Mouse (Mus musculus): ENCODE measurements at regions not wholly inside any gene's neighbourhood (a gene's known extent, or its start where the extent isn't known, plus 50 kb on each side); places are given as distances from the start of the nearest gene placed in this dataset.

DNA sequence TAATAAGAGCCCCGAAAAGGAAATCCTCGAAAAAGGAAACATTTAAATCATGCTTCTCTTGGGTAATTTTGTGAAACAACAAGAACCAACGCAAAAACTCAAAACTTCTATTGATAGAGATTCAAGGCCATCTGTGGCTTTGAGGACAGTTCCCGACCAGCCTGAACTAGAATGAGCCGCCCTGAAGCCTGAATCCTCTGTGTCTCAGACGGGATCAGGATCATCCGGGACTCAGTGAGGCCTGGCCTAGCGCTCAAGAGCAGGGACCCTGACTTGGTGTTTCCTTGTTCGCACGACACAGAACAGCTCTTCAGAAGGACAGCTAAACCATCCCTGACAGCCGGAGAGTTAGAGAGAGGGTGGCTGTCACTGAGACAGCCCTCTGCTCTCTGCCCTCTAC lies 77.4 kb upstream of the Spin1 start:
- no peak for TF ChIP-seq CTCF (IDR thresholded peaks at IDR 0.05; ENCODE audit: low read depth, low read length)
- no peak for TF ChIP-seq POLR2A (IDR thresholded peaks at IDR 0.05; ENCODE audit: borderline replicate concordance, low read depth, low read length)

All from bone marrow macrophage, adult 2 months (primary cell).